Mouse (Mus musculus): Measurements from ENCODE around the gene Cnot10.

The Cnot10 gene

DNA sequence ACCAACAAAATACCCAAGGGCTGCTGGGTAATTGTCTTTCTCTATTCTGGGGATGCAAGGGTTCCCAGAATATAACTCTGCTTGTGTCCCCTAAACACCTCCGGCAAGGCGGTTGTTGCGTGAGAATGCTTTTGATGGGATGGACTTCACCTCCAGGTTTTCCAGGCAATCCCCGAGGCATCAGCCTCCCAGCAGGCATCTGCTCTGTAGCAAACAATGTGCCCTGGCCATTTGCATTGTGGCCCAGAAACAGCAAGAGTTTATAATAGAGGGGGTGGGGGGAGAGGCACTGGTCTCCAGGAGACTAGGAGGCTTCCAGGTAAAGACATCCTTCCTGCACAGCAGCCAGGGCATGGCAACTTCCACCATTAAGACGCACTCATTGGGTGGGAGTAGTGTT lies 90.9 kb downstream of the Cnot10 start:
- DNase-seq (ENCODE audit: low spot score in 2 of 2) = no peak

DNA sequence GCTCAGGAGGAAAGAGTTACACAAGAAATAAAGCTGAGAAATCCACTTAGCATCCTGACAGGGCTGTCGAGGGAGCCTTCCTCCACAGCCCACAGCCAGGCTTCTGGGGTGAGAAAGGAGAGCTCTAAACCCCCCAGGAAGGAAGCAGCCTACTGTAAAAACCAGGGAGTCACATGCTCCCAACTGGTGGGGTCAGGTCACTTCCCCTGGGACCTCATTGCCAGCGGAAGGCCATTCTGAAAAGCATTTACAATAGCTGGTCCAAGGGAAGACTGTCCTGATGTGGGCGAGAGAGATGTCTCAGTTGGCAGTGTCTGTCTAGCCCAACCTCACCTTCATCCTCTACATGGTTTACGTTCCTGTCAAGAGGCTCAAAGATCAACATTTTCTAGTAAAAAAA lies 91.5 kb downstream of the Cnot10 start:
- DNase-seq (ENCODE audit: low spot score in 2 of 2) = no peak

DNA sequence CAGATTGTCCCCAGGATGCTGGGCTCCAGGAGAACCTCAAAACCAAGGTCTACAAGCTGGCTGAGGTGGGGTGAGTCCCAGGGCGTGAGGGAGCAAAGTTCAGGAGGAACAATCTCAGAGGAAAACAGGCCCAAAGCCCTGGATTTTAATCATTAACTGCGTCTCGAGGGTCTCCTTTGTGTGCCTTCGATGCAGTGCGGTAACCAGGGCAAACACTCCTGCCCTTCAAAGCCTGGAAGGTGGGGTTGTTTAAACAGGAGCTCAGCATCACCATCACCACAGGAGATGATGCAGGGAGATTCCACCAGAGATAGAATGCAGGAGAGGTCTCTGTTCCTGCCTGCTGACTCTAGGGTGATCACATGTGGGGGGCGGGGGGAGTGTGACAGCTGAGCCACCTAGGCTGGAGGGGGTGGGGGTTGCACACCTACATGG lies 92.3 kb downstream of the Cnot10 start:
- no peak for DNase-seq (ENCODE audit: low spot score in 2 of 2)

DNA sequence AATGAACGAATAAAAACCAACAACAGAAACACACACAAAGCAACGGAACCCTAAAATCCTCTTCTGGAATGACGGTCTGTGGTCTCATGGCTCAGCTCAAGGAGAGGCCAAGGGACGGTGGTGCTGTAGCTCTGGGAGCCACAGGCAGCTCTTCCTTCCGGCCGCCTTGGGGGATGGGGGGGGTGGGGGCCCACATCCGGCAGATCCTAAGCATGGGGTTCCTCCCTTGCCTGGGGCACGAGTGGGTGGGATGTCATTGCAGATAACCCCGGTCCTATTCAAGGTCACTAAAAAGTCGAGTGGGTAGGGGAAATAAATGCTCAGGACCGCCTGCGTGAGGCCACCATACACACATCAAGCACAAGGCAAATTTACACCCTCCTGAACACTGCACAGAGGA lies 93.2 kb downstream of the Cnot10 start:
- no peak for DNase-seq (ENCODE audit: low spot score in 2 of 2)

DNA sequence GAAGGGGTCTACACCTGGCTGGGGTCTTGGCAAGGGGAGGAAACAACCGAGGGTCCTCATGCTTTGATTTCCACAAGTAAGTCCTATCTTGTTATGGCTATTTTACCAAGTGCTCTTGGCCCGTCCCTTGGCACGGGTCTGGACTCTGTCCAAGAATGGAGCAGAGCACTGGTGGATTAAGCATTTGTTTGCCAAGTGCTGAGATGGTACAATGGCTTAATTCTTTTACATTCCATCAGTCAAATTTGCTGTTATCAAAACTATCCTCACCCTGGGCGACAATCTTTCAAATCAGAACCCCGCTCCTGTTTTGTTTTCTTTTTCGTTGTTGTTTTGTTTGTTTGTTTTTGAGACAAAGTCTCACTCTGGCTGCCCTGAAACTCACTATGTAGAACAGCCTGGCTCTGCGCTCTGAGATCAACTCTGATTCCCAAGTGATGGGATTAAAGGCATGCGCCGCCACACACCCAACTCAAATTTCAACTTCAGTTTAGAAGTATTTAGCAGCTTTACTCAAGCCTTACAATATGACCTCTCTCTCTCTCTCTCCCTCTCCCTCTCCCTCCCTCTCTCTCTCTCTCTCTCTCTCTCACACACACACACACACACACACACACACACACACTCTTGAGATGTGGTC lies 95.1 kb downstream of the Cnot10 start:
- no peak for DNase-seq (ENCODE audit: low spot score in 2 of 2)

DNA sequence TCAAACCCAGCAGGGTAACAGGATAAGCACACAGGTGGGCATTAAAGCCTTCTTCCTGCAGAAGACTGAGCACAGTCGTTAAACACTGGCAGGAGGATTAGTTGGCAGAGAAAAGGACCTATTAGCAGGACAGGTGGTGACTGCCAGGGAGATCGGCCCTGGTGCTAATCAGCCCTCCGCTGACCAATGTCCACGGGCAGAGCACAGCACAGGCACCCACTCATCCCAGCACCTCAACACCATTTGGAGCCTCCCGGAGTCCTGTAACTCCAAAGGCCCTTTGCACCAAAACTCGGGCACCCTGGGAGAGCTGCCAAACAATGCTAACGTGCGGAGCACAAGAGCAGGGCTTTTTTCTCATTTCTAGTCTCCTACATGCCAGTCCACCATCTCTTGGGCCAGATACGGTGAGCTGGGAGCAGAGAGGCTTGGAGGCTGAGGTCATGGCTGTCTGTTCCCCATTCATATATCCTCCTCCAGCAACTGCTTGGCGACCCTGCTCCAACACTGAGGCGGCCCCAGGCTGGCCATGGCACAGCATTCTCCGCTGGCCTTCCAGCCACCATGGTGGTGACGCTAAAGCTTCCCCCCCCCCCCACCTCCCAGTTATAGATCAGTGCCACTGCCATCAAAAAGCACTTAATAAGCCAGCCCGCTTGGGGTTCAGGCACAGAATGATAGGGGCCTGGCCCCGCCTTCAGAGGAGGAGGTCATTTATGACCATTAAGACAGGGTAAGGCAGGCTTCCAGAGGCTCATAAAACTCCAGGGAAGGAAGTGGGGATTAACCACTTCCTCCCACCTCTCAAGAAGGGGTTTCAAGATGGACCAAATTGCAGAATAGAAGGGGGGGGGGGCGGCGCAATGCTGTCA lies 95.9 kb downstream of the Cnot10 start:
- no peak for DNase-seq (ENCODE audit: low spot score in 2 of 2)

DNA sequence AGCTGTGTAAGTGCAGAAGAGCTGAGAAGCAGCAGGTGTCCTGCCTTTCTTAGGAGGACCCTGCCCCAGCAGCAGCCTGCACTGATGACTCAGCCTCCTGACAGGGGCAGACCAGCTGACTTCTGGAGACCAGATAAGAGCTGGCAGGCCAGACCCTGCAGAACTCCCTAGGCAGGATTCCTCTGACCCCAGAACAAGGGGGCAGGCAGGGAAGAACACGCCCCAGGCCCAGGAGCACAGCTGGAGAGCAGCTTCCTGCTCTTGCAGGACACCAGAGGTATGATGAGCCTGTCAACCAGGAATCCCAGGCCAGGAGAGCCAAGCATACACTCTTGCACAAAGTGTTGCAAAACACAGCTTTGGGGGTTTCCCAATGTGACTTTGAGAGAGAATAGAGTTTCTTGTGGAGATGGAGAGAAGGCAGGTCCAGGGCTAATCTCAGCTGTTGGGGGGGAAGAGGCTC lies 98.7 kb downstream of the Cnot10 start:
- DNase-seq (ENCODE audit: low spot score in 2 of 2) = no peak

DNA sequence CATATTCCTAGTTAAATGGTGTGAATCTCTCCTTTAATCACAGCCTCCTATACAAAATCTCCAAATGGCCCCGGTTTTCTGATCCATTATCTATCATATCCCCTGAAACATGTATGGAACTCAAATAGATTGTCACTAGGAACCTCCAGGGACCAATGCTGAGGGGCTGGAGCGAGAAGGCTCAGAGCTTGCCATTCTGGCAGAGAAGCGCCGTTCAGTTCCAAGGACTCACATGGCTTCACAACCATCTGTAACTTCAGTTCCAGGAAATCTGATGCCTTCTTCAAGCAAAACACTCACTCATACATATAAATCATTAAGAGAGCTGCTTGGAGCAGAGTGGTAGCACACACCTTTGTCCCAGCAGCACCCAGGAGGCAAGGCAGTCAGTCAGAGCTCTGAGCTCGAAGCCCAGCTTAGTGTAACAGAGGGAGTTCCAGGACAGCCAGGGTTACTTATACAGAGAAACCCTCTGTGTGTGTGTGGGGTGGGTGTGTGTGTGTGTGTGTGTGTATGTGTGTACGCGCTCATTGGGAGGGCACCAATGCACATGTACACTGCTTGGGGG lies 100.9 kb downstream of the Cnot10 start:
- no peak for DNase-seq (ENCODE audit: low spot score in 2 of 2)

DNA sequence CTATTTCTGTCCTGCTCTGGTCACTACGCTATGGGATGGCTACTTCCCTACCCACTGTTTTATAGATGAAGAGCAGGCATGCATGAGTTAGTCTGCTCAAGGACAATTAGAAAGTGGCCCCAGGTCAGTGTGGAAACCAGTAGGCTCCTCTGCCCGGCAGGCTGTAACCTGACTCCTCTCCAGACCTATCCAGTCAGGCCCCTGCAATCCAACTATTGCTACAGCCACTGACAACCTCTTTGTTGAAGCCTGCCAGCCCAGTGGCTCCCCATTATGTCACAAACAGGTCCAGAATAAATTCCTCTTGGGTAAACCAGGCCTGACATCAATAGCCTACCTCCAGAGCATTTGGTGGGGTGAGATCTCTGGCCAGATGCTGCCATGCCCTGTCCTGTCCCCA lies 103.4 kb downstream of the Cnot10 start:
- DNase-seq (ENCODE audit: low spot score in 2 of 2) = no peak

All from spleen, postnatal 10 days (tissue).